Mouse (Mus musculus): Measurements from ENCODE around the gene Tmprss6. TPM values are rescaled to one million over a fixed set of nuclear protein-coding genes. Genes with fewer than 3 reads are reported as not detected.

The Tmprss6 gene
- polyA plus RNA-seq (2012; rRNA removed): 0.14 and 0.22 TPM in 2 replicates

- TF ChIP-seq CTCF (IDR thresholded peaks at IDR 0.05; ENCODE audit: borderline replicate concordance, extremely low read depth, insufficient read depth, insufficient read length): no peak
- TF ChIP-seq POLR2A (IDR thresholded peaks at IDR 0.05; ENCODE audit: borderline replicate concordance, extremely low read depth, insufficient read depth, insufficient read length, poor library complexity, severe bottlenecking): no peak
- no peak for DNase-seq (ENCODE audit: low read depth)
Observed at GRCm38 (mm10) chr15:78468379-78468937, at the start of gene Tmprss6. Tmprss6 (minus strand) TSS chr15:78468634.

- DNase-seq (ENCODE audit: low read depth): no peak
- TF ChIP-seq CTCF (IDR thresholded peaks at IDR 0.05; ENCODE audit: borderline replicate concordance, extremely low read depth, insufficient read depth, insufficient read length) (no peak), POLR2A (IDR thresholded peaks at IDR 0.05; ENCODE audit: borderline replicate concordance, extremely low read depth, insufficient read depth, insufficient read length, poor library complexity, severe bottlenecking) (no peak)
Observed at GRCm38 (mm10) chr15:78518221-78518620, 49.8 kb upstream of the Tmprss6 start.

GRCm38 (mm10) chr15:78515759-78516158, 47.3 kb upstream of the Tmprss6 start:
- no peak for DNase-seq (ENCODE audit: low read depth)
- TF ChIP-seq CTCF (IDR thresholded peaks at IDR 0.05; ENCODE audit: borderline replicate concordance, extremely low read depth, insufficient read depth, insufficient read length) (no peak), POLR2A (IDR thresholded peaks at IDR 0.05; ENCODE audit: borderline replicate concordance, extremely low read depth, insufficient read depth, insufficient read length, poor library complexity, severe bottlenecking) (no peak)

GRCm38 (mm10) chr15:78514393-78515146, 46.1 kb upstream of the Tmprss6 start:
- DNase-seq (ENCODE audit: low read depth): peak; percentile 82
- TF ChIP-seq POLR2A (IDR thresholded peaks at IDR 0.05; ENCODE audit: borderline replicate concordance, extremely low read depth, insufficient read depth, insufficient read length, poor library complexity, severe bottlenecking) (no peak), CTCF (IDR thresholded peaks at IDR 0.05; ENCODE audit: borderline replicate concordance, extremely low read depth, insufficient read depth, insufficient read length) (peak; percentile 87)

GRCm38 (mm10) chr15:78513019-78513418, 44.6 kb upstream of the Tmprss6 start:
- DNase-seq (ENCODE audit: low read depth): no peak
- TF ChIP-seq POLR2A (IDR thresholded peaks at IDR 0.05; ENCODE audit: borderline replicate concordance, extremely low read depth, insufficient read depth, insufficient read length, poor library complexity, severe bottlenecking) (no peak), CTCF (IDR thresholded peaks at IDR 0.05; ENCODE audit: borderline replicate concordance, extremely low read depth, insufficient read depth, insufficient read length) (no peak)

- DNase-seq (ENCODE audit: low read depth): no peak
- no peak for TF ChIP-seq CTCF (IDR thresholded peaks at IDR 0.05; ENCODE audit: borderline replicate concordance, extremely low read depth, insufficient read depth, insufficient read length)
Observed at GRCm38 (mm10) chr15:78511951-78512350, 43.5 kb upstream of the Tmprss6 start.

- no peak for TF ChIP-seq POLR2A (IDR thresholded peaks at IDR 0.05; ENCODE audit: borderline replicate concordance, extremely low read depth, insufficient read depth, insufficient read length, poor library complexity, severe bottlenecking)
- TF ChIP-seq CTCF (IDR thresholded peaks at IDR 0.05; ENCODE audit: borderline replicate concordance, extremely low read depth, insufficient read depth, insufficient read length): no peak
- DNase-seq (ENCODE audit: low read depth): no peak
Observed at GRCm38 (mm10) chr15:78510736-78511135, 42.3 kb upstream of the Tmprss6 start.

- no peak for DNase-seq (ENCODE audit: low read depth)
- no peak for TF ChIP-seq POLR2A (IDR thresholded peaks at IDR 0.05; ENCODE audit: borderline replicate concordance, extremely low read depth, insufficient read depth, insufficient read length, poor library complexity, severe bottlenecking)
- no peak for TF ChIP-seq CTCF (IDR thresholded peaks at IDR 0.05; ENCODE audit: borderline replicate concordance, extremely low read depth, insufficient read depth, insufficient read length)
Observed at GRCm38 (mm10) chr15:78510121-78510576, 41.7 kb upstream of the Tmprss6 start.

- peak; percentile 43 for DNase-seq (ENCODE audit: low read depth)
- TF ChIP-seq POLR2A (IDR thresholded peaks at IDR 0.05; ENCODE audit: borderline replicate concordance, extremely low read depth, insufficient read depth, insufficient read length, poor library complexity, severe bottlenecking): no peak
- TF ChIP-seq CTCF (IDR thresholded peaks at IDR 0.05; ENCODE audit: borderline replicate concordance, extremely low read depth, insufficient read depth, insufficient read length): no peak
Observed at GRCm38 (mm10) chr15:78509297-78509899, 41.0 kb upstream of the Tmprss6 start.

GRCm38 (mm10) chr15:78508443-78508842, 40.0 kb upstream of the Tmprss6 start:
- peak; percentile 37 for DNase-seq (ENCODE audit: low read depth)

GRCm38 (mm10) chr15:78505541-78505940, 37.1 kb upstream of the Tmprss6 start:
- TF ChIP-seq CTCF (IDR thresholded peaks at IDR 0.05; ENCODE audit: borderline replicate concordance, extremely low read depth, insufficient read depth, insufficient read length) (no peak), POLR2A (IDR thresholded peaks at IDR 0.05; ENCODE audit: borderline replicate concordance, extremely low read depth, insufficient read depth, insufficient read length, poor library complexity, severe bottlenecking) (no peak)
- DNase-seq (ENCODE audit: low read depth): no peak

More at GRCm38 (mm10) chr15:78508443-78508842, 40.0 kb upstream of the Tmprss6 start:
- TF ChIP-seq POLR2A (IDR thresholded peaks at IDR 0.05; ENCODE audit: borderline replicate concordance, extremely low read depth, insufficient read depth, insufficient read length, poor library complexity, severe bottlenecking): no peak
- TF ChIP-seq CTCF (IDR thresholded peaks at IDR 0.05; ENCODE audit: borderline replicate concordance, extremely low read depth, insufficient read depth, insufficient read length): no peak

All from brain, embryonic 14.5 days (tissue).